Mouse (Mus musculus): ENCODE measurements around the gene Znhit2.
"Not testable (repeated sequence)": the region's sequence is repeated elsewhere in the genome, so short reads cannot be mapped to it uniquely, and the experiment has no call there.

Znhit2 gene

DNA sequence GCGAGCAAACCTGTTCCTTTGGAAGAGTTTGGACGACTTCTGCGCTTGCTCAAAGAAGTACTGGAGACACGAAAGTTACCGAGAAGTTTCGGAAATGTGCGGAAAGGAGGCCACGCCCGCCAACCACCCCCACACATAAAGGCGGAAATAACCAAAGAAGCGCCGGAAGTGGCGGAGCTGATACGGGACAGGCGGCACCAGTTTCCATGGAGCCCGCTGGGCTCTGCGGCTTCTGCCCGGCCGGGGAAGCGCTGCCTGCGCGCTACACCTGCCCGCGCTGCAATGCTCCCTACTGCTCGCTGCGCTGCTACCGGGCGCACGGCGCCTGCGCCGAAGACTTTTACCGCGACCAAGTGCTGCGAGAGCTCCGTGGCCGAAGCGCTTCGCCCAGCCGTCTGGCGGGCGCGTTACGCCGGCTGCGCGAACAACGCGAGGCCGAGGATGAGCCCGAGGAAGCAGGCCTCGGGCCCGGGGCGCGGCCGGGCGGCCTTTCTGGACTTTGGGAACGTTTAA is at the start of gene Znhit2:
Znhit2 (plus strand) TSS at position 172 of the 513 bp plus-strand sequence.
- DNase-seq (ENCODE audit: low spot score), result peak; percentile 85

DNA sequence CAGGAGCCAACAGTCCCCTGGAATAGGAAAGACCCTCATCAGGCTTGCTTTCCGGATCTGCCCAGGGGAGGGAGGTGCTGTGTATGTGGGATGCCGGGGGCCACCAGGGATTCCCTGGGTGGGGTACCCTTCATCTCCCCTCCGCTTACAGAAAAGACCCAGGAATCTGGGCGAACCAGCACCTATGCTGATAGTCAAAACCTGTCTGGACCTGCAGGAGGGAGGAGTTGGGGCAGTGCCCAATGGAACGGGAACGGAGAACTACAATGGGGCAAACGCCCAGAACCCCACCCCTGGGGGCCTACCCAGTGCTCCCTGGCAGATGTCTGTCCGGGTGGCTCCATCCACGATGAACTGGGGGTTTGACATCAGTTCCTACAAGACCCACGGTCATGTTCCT is 47.3 kb upstream of the Znhit2 start:
- no peak for DNase-seq (ENCODE audit: low spot score)

DNA sequence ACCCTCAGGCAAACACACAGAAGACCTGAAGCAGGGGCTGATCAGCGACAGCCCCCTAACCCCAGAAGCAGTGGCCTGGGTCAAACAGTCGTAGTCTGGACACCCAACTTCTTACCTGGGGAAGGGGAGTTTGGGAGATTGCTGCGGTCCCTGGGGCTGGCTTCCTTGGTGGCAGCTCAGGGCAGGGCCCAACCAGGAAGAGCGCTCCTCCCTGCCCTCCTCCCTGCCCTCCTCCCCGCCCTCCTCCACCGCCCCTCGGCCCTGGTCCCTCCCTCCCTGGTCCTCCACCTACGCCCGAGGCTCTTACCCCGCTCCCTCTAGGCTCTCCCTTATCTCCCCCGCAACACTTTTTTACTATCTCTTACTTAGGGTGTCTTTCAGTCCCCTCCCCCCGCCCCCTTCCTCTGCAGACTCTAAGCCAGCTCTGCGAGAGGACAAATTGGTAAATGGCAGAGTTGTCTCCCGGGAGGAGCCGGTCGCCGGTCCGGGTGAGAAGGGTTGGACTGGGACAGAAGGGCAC is 45.9 kb upstream of the Znhit2 start:
- no peak for DNase-seq (ENCODE audit: low spot score)

DNA sequence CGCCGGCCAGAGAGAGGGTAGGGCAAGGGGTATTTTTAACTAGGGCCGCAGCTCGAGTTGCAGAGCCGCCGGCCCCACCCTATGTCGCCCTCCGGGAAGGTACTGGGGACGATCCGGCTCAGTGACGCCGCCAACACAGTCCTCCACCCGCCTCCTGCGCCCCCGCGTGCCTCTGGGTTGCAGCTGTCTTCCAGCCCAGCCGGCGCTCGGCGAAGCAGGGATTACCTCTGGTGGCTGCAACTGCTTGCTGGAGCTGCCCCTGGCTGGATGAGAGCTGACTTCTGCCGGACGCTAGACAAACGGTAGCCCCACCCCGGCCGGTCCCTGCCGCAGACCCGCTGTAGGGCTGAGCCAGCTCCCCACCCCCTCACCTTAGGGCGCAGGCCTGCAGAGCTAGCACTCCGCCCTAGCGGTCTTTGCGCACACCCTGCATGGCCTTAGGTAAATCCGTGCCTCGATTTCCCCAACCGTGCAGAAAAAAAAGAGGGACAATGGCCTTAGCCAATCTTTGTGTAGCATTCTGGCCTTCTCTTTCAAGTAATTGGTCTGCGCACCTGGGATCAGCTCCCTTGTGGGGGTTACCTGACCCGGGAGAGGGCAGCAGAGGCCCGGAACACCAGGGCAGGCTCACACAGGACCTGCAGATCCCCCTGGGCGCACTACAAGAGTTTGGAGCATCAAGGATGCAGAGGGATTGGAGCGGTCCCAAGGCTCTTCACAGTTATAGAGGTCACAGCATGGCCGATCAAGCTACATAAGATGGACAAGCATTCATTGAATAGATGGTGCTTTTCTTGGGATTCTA is 45.3 kb upstream of the Znhit2 start, which contains the start of gene Capn1:
Capn1 (minus strand) TSS at position 387 of the 805 bp plus-strand sequence.
- DNase-seq (ENCODE audit: low spot score), result no peak

DNA sequence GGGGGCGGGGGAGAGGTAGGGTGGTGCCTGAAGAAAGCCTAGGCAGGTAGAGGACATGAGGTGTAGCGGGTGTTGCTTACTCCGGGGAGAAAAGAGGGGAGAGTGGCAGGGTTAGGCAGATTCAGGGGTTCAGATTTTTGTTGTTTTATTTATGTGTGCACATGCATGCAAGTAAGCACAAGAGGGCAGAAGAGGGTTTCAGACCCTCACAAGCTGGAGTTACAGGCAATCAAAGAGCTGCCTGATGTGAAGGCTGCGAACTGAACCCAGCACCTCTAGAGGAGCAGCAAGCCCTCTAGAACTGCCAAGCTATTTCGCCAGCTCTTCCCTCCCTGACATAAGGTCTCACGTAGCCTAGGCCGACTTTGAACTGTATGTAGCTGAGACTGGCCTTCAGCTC is 44.5 kb upstream of the Znhit2 start:
- DNase-seq (ENCODE audit: low spot score), result no peak

DNA sequence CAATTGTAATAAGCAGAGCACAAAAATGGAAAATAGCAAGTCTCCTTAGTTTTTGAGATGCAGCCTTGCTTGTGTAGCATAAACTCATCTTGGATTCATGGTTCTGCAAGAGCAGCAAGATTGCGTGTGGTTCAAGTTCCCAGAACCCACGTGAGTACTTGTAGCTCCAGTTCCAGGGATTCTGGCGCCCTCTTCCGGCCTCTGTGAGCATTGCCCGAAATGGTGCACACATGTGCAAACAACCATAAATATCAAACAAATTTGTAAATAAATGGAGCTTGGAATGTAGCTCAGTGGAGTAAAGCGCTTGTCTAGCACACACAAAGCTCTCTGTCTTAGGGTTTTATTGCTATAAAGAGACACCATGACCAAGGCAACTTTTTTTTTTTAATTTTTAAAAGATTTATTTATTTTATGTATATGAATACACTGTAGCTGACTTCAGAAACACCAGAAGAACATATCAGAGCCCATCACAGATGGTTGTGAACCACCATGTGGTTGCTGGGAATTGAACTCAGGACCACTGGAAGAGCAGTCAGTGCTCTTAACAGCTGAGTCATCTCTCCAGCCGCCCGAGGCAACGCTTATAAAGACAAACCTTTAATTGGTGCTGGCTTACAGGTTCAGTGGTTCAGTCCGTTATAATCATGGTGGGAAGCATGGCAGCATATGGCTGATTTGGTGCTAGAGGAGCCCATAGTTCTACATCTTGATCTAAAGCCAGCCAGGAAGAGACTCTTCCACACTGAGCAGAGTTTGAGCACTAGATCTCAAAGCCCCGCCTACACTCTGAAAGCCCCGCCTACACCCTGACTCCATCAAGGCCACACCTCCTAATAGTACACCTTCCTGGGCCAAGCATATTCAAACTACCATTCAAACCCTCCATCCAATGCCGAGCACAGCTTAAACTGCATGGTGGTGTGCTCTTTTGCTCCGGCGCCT is 42.6 kb upstream of the Znhit2 start:
- peak; percentile 93 for DNase-seq (ENCODE audit: low spot score)

DNA sequence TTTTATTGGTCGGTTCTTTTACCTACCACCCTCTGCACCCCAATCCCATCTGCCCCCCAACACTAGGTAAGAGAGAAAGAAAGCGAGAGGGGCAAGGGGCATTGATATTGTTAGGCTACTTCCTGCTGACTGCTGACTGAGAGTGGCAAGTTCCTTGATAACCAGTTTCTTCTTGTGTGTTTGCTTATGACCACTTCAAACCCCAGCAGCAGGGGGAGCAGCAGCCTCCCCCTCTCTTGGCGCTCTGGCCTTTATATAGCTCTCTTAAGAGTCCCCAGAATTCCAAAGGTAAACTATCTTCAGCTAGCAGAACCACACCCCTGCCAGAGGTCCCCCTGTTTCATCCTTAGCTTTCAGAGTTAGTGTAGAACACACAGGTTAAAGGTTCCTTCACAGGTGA is 40.7 kb upstream of the Znhit2 start:
- DNase-seq (ENCODE audit: low spot score), result no peak

DNA sequence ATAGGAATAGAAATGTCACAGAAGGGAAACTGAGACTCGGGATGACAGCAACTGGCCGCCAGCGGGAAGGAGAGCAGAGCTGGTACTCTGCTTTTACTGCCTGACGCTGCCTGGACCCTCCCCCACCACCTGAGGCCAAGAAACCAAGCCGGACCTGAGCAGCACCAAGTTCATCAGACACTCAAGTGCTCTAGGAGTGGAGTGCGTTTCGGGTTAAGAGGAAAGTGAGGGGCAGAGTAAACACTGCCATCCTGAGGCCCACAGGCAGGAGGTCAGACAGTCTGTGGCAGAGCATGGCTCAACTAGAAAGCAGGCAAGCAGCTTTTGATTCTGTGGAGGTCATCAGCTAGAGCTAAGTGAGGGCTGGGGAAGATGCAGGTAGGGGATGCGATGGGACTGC is 37.9 kb upstream of the Znhit2 start:
- no peak for DNase-seq (ENCODE audit: low spot score)

DNA sequence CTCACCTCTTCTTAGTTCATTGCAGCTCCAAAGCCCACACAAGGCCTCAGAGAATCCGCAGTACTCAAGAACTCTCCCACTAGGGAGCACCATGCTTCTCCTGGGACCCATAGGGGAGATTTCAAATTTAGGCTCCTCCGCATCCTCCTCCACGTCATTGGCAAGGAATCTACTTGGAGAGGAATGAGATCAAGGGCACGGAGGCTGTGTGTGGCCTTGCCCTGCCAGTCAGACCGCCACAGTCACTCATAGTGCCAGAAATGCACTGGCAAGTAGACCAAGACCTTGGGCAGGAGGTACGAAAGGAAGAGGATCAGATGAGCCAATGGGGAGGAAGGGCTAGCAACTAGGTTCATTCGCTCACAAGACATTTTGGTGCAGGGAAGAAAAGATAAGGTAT is 37.1 kb upstream of the Znhit2 start:
- no peak for DNase-seq (ENCODE audit: low spot score)

DNA sequence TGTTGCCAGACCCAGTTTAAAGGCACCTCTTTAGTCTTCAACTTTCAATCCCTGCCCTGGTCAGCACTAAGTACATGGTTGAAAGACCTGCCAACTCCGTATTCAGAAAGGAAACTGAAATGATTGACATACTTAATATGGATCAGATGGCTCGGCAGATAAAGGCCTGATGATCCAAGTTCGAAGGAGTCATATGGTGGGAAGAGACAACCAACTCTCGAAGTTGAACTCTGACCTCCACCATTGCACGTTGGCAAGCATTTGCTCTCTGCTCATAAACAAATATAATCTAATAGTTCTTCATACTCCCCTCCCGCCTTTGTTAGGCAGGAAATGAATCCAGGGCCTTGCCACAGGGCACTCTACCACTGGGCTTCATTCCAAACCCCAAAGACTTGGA is 32.0 kb upstream of the Znhit2 start:
- no peak for DNase-seq (ENCODE audit: low spot score)

DNA sequence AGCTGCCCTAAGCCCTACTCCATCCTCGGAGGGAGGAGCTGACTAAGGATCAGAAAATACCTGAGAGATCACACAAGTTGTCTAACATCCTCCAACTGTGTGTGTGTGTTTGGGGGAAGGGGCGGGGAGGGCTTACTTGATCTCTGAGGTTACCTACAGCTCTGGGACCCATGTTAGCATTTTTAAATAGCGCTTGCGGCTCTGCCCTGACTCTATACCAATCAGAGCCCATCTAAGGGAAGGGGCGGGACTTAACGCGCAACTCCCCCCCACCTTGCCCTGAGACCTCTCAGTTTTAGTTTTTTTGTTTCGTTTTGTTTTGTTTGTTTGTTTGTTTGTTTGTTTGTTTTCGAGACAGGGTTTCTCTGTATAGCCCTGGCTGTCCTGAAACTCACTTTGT is 31.6 kb upstream of the Znhit2 start:
- DNase-seq (ENCODE audit: low spot score), result no peak

DNA sequence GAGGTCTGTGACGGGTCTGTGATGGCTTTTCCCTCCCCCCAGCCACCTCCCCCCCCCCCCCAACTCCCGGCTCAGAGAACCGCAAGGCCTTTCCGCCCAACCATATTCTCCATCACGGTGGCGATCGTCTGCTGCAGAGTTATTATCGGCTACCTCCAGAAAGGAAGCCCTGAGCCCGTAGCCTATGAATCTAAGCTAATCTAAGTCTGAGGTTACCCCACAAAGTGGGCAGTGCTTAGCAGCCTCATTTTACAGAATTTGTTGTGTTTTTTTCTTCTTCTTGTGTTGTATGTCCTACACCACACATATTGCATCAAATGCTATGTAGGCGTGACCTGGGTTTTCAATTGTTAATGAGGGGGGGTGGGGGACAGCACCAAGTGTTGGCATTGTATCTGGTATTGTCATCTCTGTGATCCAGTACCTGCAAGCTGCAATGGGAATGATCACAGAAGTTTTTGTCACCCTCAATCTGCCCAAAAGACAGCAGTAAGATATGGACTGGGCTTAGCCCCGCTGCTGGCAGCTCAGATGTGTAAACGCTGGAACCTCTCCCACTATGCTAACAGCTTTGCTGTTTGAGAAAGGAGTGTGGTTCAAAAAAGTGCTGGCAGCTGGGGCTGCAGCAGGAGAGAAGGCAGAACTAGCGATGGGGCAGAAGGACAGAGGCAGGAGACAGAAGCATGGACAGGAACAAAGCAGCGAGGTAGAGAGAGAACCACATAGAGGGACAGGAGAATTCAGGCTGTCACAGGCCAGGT is 30.3 kb upstream of the Znhit2 start:
- no peak for DNase-seq (ENCODE audit: low spot score)

DNA sequence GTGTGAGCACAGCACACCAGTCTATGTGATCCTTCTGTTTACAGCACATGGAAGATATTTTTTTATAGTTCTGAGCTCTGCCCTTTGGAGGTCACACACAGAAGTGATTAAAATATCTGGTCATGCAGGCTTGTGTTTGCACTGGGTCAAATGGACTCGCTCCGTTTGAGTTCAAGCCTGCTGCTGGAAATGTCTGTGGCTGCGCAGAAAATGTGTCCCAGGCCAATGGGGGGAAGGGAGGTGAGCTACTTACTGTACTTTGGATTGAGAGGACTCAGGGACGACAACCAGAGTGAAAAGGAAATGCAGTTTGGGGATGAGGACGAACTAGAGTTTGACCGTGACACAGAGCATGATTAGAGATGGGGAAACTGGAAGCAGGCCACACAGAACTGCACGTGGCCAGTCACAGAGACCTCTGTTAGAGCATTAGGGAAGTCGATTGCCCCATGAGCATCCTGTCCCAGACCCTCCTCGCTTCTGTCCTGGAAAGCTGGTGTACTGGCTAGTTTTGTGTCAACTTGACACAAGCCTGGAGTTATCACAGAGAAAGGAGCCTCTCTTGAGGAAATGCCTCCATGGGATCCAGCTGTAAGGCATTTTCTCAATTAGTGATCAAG is 24.9 kb upstream of the Znhit2 start:
- DNase-seq (ENCODE audit: low spot score), result no peak

DNA sequence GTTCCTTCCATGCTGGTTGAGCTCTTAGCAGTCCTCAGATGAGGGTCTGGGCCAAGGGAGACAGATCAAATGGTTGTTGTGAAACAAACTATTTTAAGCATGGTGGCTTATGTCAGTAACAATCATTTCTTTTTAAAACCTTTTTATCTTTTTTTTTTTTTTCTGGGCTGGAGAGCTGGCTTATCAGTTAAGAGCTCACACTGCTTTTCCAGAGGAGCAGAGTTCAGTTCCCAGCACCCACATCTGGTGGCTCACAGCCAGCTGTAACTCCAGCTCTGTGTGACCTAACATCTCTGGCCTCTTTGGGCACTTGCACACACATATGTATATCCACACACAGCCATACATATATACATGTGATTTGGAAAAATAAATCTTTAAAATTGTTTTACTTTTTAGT is 23.3 kb upstream of the Znhit2 start:
- no peak for DNase-seq (ENCODE audit: low spot score)

DNA sequence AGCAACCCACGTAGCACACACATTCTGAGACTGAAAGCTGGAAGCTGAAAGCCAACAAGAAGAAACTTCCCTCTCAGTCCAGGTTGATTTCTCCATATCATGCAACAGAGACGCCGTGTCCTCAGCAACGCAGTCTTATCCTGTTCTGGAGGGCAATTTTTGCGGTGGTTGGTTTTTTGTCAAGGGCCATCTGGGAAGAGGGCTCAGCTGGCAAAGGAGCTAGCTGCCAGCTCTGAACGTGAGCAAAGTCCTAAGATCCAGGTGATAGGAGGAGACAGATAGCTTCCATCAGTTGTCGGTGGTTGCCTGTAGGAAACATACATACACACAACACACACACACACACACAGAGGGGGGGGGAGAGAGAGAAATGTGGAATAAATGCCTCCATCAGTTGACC is 22.7 kb upstream of the Znhit2 start:
- DNase-seq (ENCODE audit: low spot score), result no peak

DNA sequence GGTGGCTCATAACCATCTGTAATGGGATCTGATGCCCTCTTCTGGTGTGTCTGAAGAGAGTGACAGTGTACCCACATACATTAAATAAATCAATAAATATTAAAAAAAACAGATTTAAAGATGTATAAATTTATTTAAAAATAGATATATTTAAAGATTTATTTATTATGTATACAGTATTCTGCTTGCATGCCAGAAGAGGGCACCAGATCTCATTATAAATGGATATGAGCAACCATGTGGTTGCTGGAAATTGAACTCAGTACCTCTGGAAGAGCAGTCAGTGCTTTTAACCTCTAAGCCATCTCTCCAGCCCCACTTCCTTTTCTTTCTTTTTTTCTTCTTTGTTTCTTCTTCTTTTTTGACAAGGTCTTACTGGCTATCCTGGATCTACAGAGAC is 21.0 kb upstream of the Znhit2 start:
- DNase-seq (ENCODE audit: low spot score), result no peak

DNA sequence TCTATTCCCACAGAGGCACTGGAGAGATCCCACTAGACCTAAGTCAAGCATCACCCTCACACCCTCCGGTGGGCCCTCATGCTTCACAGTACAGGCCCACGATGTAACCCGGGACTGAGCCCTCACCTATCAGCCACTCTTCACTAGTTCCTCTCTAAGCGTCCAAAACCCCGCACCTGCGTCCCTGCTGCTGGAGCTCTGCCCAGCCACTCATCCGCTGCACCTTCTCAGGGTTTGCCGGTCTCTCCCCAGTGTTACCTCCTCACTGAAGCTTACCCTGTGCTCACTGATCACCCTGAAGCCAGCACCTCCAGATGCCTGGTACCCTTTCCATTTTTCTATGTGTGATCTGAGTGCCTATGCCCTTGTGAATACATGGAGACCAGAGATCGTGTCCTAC is 18.7 kb upstream of the Znhit2 start:
- DNase-seq (ENCODE audit: low spot score), result no peak

DNA sequence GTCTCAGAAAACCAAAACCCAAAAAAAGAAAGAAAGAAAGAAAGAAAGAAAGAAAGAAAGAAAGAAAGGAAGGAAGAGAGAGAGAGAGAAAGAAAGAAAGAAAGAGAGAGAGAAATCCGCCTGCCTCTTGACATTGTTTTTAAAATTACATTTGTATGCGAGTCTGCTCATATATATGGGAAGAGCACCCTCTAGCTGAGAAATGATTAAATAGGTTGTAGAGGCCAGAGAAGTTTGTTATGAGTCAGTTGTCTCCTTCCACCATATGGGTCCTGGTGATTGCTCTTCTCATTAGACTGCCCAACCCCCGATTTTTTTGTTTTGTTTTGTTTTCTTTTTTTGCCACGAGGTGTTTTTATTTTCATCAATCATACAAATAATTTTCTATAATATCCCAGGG is 16.9 kb upstream of the Znhit2 start:
- not testable (repeated sequence) for DNase-seq (ENCODE audit: low spot score)

DNA sequence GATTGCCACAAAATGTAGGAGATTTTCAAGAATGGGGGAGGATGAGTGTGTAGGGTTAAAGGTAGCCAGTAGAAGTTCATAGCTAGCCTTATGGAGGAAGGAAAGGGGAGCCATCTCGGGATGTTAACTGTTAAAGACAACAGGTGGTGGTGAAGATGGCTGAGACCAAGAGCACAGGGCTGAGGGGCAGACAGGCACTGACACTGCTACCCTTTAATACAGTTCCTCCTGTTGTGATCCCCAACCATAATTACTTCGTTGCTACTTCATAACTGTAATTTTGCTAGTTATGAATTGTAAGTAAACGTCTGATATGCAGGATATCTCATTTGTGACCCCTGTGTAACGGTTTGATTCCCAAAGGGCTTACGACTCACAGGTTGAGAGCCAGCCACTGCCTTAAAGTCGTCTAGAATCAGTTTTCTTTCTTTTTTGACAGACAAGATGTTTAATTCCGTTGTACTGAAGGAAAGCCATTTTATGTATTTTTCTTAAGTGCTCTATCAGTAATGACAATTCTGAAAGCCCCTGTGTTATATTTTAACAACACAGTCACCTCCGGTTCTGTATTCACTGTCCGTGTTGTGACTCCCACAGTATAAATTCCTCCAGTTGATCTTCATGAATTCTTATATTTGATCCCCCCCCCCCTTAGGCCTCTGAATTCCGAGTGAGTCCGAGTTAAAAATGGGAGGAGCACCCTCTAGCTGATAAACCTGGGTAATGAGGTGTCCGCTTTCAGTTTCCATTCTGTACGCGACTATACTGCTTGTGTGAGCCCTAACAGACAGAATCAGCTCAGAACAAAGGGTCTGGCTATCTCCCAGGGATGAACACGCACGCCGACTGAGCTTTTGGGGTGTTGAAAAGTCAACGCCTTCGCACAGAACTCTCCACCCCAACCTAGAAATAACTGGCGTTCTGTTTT is 15.4 kb upstream of the Znhit2 start:
- no peak for DNase-seq (ENCODE audit: low spot score)

Data from layer of hippocampus, adult 9-10 months (tissue).